Mouse (Mus musculus) liver, adult 2 months (tissue): ENCODE results near the gene Aldh9a1. TPM values are rescaled to one million over a fixed set of nuclear protein-coding genes. Genes with fewer than 3 reads are reported as not detected.

Experiments
- DNase-seq: peaks from one replicate; pipeline ENCODE4 v3.0.0-alpha.2; 2011; ENCODE audit warnings: low read depth, low spot score; ENCODE audit errors: extremely low read depth
- H3K27ac ChIP-seq: fragments of 200-500 bp; replicated peaks from 2 replicates; pipeline ENCODE4 v1.5.1; 2012; ENCODE audit warnings: low read depth, mild to moderate bottlenecking, control low read depth, inconsistent platforms, low read length; ENCODE audit not compliant: insufficient read depth
- H3K27me3 ChIP-seq: fragments of 200-500 bp; 2 replicates; pipeline ENCODE4 v1.6.1; 2012; ENCODE audit warnings: mild to moderate bottlenecking, moderate library complexity, low read length, inconsistent platforms; ENCODE audit not compliant: control insufficient read depth, insufficient read depth
- H3K36me3 ChIP-seq: fragments of 200-500 bp; 2 replicates; pipeline ENCODE4 v1.6.1; 2012; ENCODE audit warnings: low read length, inconsistent platforms; ENCODE audit not compliant: control insufficient read depth, insufficient read depth
- H3K4me1 ChIP-seq: fragments of 200-500 bp; 2 replicates; pipeline ENCODE4 v1.6.1; 2011; ENCODE audit warnings: low read length; ENCODE audit not compliant: control insufficient read depth, insufficient read depth
- H3K4me3 ChIP-seq: fragments of 200-500 bp; 2 replicates; pipeline ENCODE4 v1.5.1; 2011; ENCODE audit warnings: low read depth, mild to moderate bottlenecking, control low read depth, low read length, moderate library complexity; ENCODE audit not compliant: insufficient read depth
- H3K79me2 ChIP-seq: fragments of 200-500 bp; 2 replicates; pipeline ENCODE4 v1.6.1; 2012; ENCODE audit warnings: inconsistent platforms, mild to moderate bottlenecking, low read length, moderate library complexity; ENCODE audit not compliant: control insufficient read depth, insufficient read depth
- H3K9ac ChIP-seq: fragments of 200-500 bp; 2 replicates; pipeline ENCODE4 v1.6.1; 2012; ENCODE audit warnings: low read depth, mild to moderate bottlenecking, control low read depth, inconsistent platforms, low read length
- CTCF ChIP-seq: fragments of 200-500 bp; IDR thresholded peaks from 2 replicates; pipeline ENCODE4 v1.5.1; 2011; ENCODE audit warnings: low read depth, low read length, control low read depth
- POLR2A ChIP-seq: fragments of 200-500 bp; IDR thresholded peaks from 2 replicates; pipeline ENCODE4 v1.6.1; 2011; ENCODE audit warnings: low read length, control low read depth; ENCODE audit not compliant: insufficient read depth; ENCODE audit errors: extremely low read depth
- WGBS: fragments of 180-500 bp; shearing (Covaris S2); methylation state at CpG from one replicate; pipeline ENCODE4 v1.1.7; 2018; 5-methylcytosine and 5-hydroxymethylcytosine counted together
- polyA plus RNA-seq: library from polyadenylated mRNA; depleted of rRNA; stranded (reverse); fragments of >200 nt; gene quantifications from 2 replicates; pipeline ENCODE4 v1.2.3, GENCODE M21; 2012
- total RNA-seq: library from RNA; depleted of rRNA; stranded (reverse); fragments of >200 nt; gene quantifications from 2 replicates; pipeline ENCODE4 v1.2.3, GENCODE M21; 2014

The Aldh9a1 gene
- total and polyA plus RNA-seq, 2 experiments, result 119 to 127 TPM

GRCm38 (mm10) chr1:167368018-167368417 lies 18.2 kb downstream of the Aldh9a1 start:
- WGBS, result 95% methylated on average over 4 of the region's 4 CpGs
- Histone ChIP-seq H3K4me3 (no peak overlapping the region), H3K27ac (no peak overlapping the region), H3K4me1 (no peaks in the 10 kb centered on the region), H3K36me3 (peaks cover 47% of the 10 kb centered on the region), H3K79me2 (no peaks in the 10 kb centered on the region), H3K27me3 (no peaks in the 10 kb centered on the region), H3K9ac (no peak overlapping the region)
- no peak for TF ChIP-seq CTCF
- TF ChIP-seq POLR2A, result no peak
- DNase-seq, result no peak

- DNase-seq, result no peak
- no peak overlapping the region for H3K27ac ChIP-seq
- WGBS, result 69% methylated on average over 7 of the region's 7 CpGs
Observed at GRCm38 (mm10) chr1:167368513-167368912, 18.7 kb downstream of the Aldh9a1 start.

GRCm38 (mm10) chr1:167369905-167370304 lies 20.1 kb downstream of the Aldh9a1 start:
- WGBS, result 5% methylated on average over 7 of the region's 7 CpGs
- DNase-seq, result peak; percentile 76
- Histone ChIP-seq H3K4me3 (no peak overlapping the region), H3K27ac (no peak overlapping the region), H3K36me3 (peaks cover 30% of the 10 kb centered on the region), H3K9ac (no peak overlapping the region), H3K27me3 (no peaks in the 10 kb centered on the region), H3K79me2 (no peaks in the 10 kb centered on the region), H3K4me1 (peaks cover 5% of the 10 kb centered on the region; the same call in 1 of the 2 replicates)
- no peak for TF ChIP-seq POLR2A
- TF ChIP-seq CTCF, result peak; percentile 99

More at GRCm38 (mm10) chr1:167368513-167368912, 18.7 kb downstream of the Aldh9a1 start:
- Histone ChIP-seq H3K36me3 (peaks cover 43% of the 10 kb centered on the region), H3K27me3 (no peaks in the 10 kb centered on the region), H3K4me1 (no peaks in the 10 kb centered on the region), H3K9ac (no peak overlapping the region), H3K79me2 (no peaks in the 10 kb centered on the region), H3K4me3 (no peak overlapping the region)
- no peak for TF ChIP-seq CTCF
- TF ChIP-seq POLR2A, result no peak

- TF ChIP-seq POLR2A (no peak), CTCF (no peak)
- Histone ChIP-seq H3K9ac (no peak overlapping the region), H3K36me3 (peaks cover 5% of the 10 kb centered on the region), H3K27ac (no peak overlapping the region), H3K4me3 (no peak overlapping the region), H3K79me2 (no peaks in the 10 kb centered on the region), H3K4me1 (peaks cover 16% of the 10 kb centered on the region), H3K27me3 (no peaks in the 10 kb centered on the region)
- WGBS, result 85% methylated on average over 7 of the region's 7 CpGs
- no peak for DNase-seq
Observed at GRCm38 (mm10) chr1:167372739-167373138, 22.9 kb downstream of the Aldh9a1 start.

- no peak overlapping the region for H3K4me3 ChIP-seq
- H3K4me1 ChIP-seq, result peaks cover 23% of the 10 kb centered on the region
- no peak for TF ChIP-seq POLR2A
- no peaks in the 10 kb centered on the region for H3K79me2 ChIP-seq
- peak overlapping the region; percentile 98 for H3K27ac ChIP-seq
- DNase-seq, result peak; percentile 90
- 24% methylated on average over 15 of the region's 15 CpGs for WGBS
- H3K36me3 ChIP-seq, result no peaks in the 10 kb centered on the region
- no peaks in the 10 kb centered on the region for H3K27me3 ChIP-seq
- H3K9ac ChIP-seq, result no peak overlapping the region; the same call in 1 of the 2 replicates
Observed at GRCm38 (mm10) chr1:167374003-167374784, 24.4 kb downstream of the Aldh9a1 start.

GRCm38 (mm10) chr1:167374942-167375341 lies 25.2 kb downstream of the Aldh9a1 start:
- H3K27me3 ChIP-seq, result no peaks in the 10 kb centered on the region
- H3K79me2 ChIP-seq, result no peaks in the 10 kb centered on the region
- H3K4me1 ChIP-seq, result peaks cover 23% of the 10 kb centered on the region
- peak overlapping the region; percentile 98 for H3K27ac ChIP-seq
- 10% methylated on average over 2 of the region's 2 CpGs for WGBS
- peak; percentile 81 for DNase-seq
- TF ChIP-seq POLR2A (no peak), CTCF (no peak)
- H3K36me3 ChIP-seq, result no peaks in the 10 kb centered on the region
- H3K9ac ChIP-seq, result peak overlapping the region; percentile 13; the same call in 1 of the 2 replicates
- H3K4me3 ChIP-seq, result peak overlapping the region; percentile 0; the same call in 1 of the 2 replicates
